Mouse (Mus musculus) liver, adult 2 months (tissue): ENCODE data around the gene Abhd14a.

Experiments used
- CTCF ChIP-seq: fragments of 200-500 bp; IDR thresholded peaks from 2 replicates; pipeline ENCODE4 v1.5.1; 2011; ENCODE audit warnings: low read depth, low read length, control low read depth
- POLR2A ChIP-seq: fragments of 200-500 bp; IDR thresholded peaks from 2 replicates; pipeline ENCODE4 v1.6.1; 2011; ENCODE audit warnings: low read length, control low read depth; ENCODE audit not compliant: insufficient read depth; ENCODE audit errors: extremely low read depth

DNA sequence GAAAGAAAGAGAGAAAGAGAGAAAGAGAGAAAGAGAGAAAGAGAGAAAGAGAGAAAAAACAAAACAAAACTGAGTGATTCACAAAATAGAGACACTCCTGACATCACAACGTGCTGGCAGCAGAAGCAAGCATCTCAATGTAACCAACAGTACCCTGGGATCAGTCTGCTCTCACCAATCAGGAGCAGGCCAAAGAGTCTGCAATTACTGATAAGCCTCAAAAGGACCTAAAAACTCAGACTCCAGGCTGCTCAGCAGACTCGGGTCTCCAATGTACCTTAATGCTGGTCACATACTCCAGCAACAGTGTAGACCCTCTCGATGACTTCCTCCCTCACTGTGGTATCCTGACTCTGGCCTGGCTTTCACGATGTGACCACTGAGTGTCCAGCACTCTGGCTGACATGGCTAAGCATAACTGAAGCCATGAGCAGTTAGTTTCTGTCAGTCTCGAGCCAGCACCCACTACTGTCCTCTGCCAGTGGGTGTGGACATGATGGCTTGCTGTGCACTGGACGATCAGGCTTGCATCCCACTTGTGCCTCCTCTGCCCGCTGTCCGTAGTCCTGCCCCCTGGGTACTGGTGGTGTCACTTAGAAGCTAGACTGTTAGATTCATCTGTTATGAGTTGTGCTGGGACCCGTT is 48.7 kb downstream of the Abhd14a start:
- no peak for TF ChIP-seq CTCF
- TF ChIP-seq POLR2A, result no peak
